Mouse (Mus musculus): ENCODE data around the gene Atp2c2. TPM values are rescaled to one million over a fixed set of nuclear protein-coding genes. Genes with fewer than 3 reads are reported as not detected.

Atp2c2 gene
- total RNA-seq, 2 experiments from 2014 or later, result not detected

- peak; percentile 57 for ATAC-seq (replicated peaks; ENCODE audit: low FRiP score, poor library complexity, severe bottlenecking)
These were observed 79.4 kb downstream of the Atp2c2 start for GRCm38 (mm10) chr8:119779013-119779737.

GRCm38 (mm10) chr8:119780402-119781049 is 80.7 kb downstream of the Atp2c2 start:
- ATAC-seq (replicated peaks; ENCODE audit: low FRiP score, poor library complexity, severe bottlenecking), result no peak

- no peak for ATAC-seq (replicated peaks; ENCODE audit: low FRiP score, poor library complexity, severe bottlenecking)
These were observed 81.5 kb downstream of the Atp2c2 start for GRCm38 (mm10) chr8:119781086-119781840.

GRCm38 (mm10) chr8:119782715-119783114 is 82.9 kb downstream of the Atp2c2 start:
- no peak for ATAC-seq (replicated peaks; ENCODE audit: low FRiP score, poor library complexity, severe bottlenecking)

- ATAC-seq (replicated peaks; ENCODE audit: low FRiP score, poor library complexity, severe bottlenecking), result no peak
These were observed 83.8 kb downstream of the Atp2c2 start for GRCm38 (mm10) chr8:119783579-119783978.

GRCm38 (mm10) chr8:119784141-119784574 is 84.3 kb downstream of the Atp2c2 start:
- no peak for ATAC-seq (replicated peaks; ENCODE audit: low FRiP score, poor library complexity, severe bottlenecking)

GRCm38 (mm10) chr8:119784676-119785075 is 84.9 kb downstream of the Atp2c2 start:
- no peak for ATAC-seq (replicated peaks; ENCODE audit: low FRiP score, poor library complexity, severe bottlenecking)

GRCm38 (mm10) chr8:119785764-119786405 is 86.1 kb downstream of the Atp2c2 start:
- no peak for ATAC-seq (replicated peaks; ENCODE audit: low FRiP score, poor library complexity, severe bottlenecking)

- no peak for ATAC-seq (replicated peaks; ENCODE audit: low FRiP score, poor library complexity, severe bottlenecking)
These were observed 87.1 kb downstream of the Atp2c2 start for GRCm38 (mm10) chr8:119786871-119787270.

- ATAC-seq (replicated peaks; ENCODE audit: low FRiP score, poor library complexity, severe bottlenecking), result no peak
These were observed 87.5 kb downstream of the Atp2c2 start for GRCm38 (mm10) chr8:119787341-119787740.

GRCm38 (mm10) chr8:119788607-119789381 is 89.0 kb downstream of the Atp2c2 start:
- ATAC-seq (replicated peaks; ENCODE audit: low FRiP score, poor library complexity, severe bottlenecking), result no peak

GRCm38 (mm10) chr8:119789581-119789980 is 89.8 kb downstream of the Atp2c2 start:
- no peak for ATAC-seq (replicated peaks; ENCODE audit: low FRiP score, poor library complexity, severe bottlenecking)

- ATAC-seq (replicated peaks; ENCODE audit: low FRiP score, poor library complexity, severe bottlenecking), result no peak
These were observed 92.2 kb downstream of the Atp2c2 start for GRCm38 (mm10) chr8:119791804-119792704.

- no peak for ATAC-seq (replicated peaks; ENCODE audit: low FRiP score, poor library complexity, severe bottlenecking)
These were observed 94.9 kb downstream of the Atp2c2 start for GRCm38 (mm10) chr8:119794689-119795088.

- ATAC-seq (replicated peaks; ENCODE audit: low FRiP score, poor library complexity, severe bottlenecking), result no peak
These were observed 95.8 kb downstream of the Atp2c2 start for GRCm38 (mm10) chr8:119795651-119796050.

GRCm38 (mm10) chr8:119798170-119798964 is 98.6 kb downstream of the Atp2c2 start:
- ATAC-seq (replicated peaks; ENCODE audit: low FRiP score, poor library complexity, severe bottlenecking), result 0 out of 2 replicates have a peak, but pooled peaks have one; percentile 23

- ATAC-seq (replicated peaks; ENCODE audit: low FRiP score, poor library complexity, severe bottlenecking), result no peak
These were observed 99.1 kb downstream of the Atp2c2 start for GRCm38 (mm10) chr8:119798965-119799264.

- ATAC-seq (replicated peaks; ENCODE audit: low FRiP score, poor library complexity, severe bottlenecking), result no peak
These were observed 101.4 kb downstream of the Atp2c2 start for GRCm38 (mm10) chr8:119801168-119801567.

Data from erythroblast, adult 5-6 weeks (primary cell).